Mouse (Mus musculus) stomach, postnatal 0 days (tissue): ENCODE results near the gene Ripor2.

Source experiments
- CTCF ChIP-seq: IDR thresholded peaks from 2 replicates; pipeline ENCODE4 v1.5.1; 2016; ENCODE audit warnings: antibody characterized with exemption, low read depth, mild to moderate bottlenecking, moderate library complexity
- EP300 ChIP-seq: optimal IDR thresholded peaks from 2 replicates; pipeline ENCODE3; 2016; ENCODE audit warnings: antibody characterized with exemption

- TF ChIP-seq CTCF = no peak
- no peak for TF ChIP-seq EP300
These were observed 31.0 kb downstream of the Ripor2 start for GRCm38 (mm10) chr13:24613031-24613430.
